Mouse (Mus musculus) cerebellum, adult 2 months (tissue): ENCODE data around the gene Prm1.

Source experiments
- CTCF ChIP-seq: fragments of 200-500 bp; IDR thresholded peaks from 2 replicates; pipeline ENCODE4 v1.5.1; 2011; ENCODE audit warnings: low read depth, mild to moderate bottlenecking, control low read depth, low read length, moderate library complexity, borderline replicate concordance; ENCODE audit not compliant: insufficient read depth
- POLR2A ChIP-seq: fragments of 200-500 bp; IDR thresholded peaks from 2 replicates; pipeline ENCODE4 v1.6.1; 2011; ENCODE audit warnings: low read length, control low read depth, borderline replicate concordance; ENCODE audit not compliant: insufficient read depth

DNA sequence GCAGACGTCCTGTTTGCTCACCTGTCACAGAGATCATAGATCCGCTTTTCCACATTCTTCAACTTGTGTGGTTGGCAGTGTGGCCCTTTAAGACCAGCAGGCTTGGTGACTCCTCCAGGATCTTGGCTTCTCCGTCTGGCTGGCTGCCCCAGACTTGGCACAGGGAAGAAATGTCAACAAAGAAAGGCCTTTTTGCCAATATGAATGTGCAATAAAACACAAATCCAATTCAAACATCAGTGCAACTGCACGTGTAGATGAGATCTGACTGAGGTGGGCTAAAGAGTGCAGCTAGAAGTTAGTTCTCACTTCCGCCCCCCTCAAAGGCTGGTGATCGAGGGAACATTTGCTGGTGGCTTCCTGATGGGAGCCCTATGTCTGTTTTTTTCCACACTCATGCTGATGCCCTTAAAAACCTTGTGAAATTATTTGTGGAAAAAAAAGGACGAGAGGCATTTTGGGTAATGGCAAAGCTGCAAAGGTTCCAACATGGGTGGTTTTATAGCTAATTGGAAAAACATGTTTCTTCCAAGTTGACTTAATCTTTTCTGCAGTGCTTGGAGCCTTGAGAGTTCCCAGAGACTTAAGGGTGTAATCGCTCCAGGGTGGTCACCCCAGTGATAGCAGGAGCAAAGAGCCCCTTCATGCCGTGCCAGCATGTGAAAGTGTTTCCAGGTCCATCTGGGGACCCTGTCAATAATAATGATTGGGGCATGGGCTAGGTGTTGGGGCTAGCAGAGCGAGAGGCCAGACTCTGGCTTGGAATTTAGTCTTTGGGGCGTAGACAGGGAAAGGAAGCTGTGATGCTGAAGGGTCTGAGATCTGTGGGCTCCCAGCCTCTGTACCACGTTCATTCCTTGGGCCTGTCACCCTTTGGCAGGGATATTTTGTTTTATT is 44.6 kb upstream of the Prm1 start:
- TF ChIP-seq POLR2A = no peak
- no peak for TF ChIP-seq CTCF
